Mouse (Mus musculus) adrenal gland, postnatal 0 days (tissue): ENCODE results near the gene Rad51. TPM values are rescaled to one million over a fixed set of nuclear protein-coding genes. Genes with fewer than 3 reads are reported as not detected.

Experiments
- polyA plus RNA-seq: library from polyadenylated mRNA; unstranded; fragments of >200 nt; fragmentation: Nextera tagmentation; extraction: Ambion mirVana; gene quantifications from 2 replicates; pipeline ENCODE4 v1.2.1, GENCODE M21; 2015

The Rad51 gene
- 8.4 and 12.4 TPM in 2 replicates for polyA plus RNA-seq

DNA sequence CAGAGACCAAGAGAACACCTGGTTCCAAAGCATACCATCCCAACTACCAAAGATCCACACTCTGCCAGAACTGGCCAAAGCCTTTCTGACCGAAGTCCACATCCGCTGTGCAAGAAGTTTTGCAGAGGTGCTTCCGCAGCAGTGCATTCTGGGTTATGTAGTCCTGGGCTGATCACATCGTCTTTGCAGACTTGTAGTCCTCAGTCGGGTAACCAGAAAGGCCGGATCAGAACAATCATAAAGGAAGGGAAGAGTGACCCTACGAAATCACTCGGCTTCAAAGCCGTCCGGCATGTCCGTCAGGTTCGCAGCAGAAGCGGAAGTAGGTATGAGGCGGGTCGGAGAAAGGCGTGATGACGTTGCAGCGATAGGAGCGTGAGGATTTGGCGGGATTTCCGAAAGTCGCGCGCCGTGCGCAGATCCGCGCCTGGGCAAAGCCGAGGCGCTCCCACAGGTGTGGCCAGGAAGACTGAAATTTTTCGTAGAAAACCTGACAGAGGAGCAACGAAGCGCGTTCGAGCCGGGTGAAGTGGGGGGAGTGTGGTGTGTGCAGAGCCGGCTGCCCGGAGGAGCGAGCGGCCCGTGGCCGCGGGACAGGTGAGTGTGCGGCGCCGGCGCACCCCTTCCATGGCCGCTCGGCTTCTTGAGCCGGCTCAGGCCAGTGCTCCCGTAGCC lies at the start of gene Rad51:
Gene Rad51 (plus strand): TSS at position 356 of the 675 bp plus-strand sequence.

DNA sequence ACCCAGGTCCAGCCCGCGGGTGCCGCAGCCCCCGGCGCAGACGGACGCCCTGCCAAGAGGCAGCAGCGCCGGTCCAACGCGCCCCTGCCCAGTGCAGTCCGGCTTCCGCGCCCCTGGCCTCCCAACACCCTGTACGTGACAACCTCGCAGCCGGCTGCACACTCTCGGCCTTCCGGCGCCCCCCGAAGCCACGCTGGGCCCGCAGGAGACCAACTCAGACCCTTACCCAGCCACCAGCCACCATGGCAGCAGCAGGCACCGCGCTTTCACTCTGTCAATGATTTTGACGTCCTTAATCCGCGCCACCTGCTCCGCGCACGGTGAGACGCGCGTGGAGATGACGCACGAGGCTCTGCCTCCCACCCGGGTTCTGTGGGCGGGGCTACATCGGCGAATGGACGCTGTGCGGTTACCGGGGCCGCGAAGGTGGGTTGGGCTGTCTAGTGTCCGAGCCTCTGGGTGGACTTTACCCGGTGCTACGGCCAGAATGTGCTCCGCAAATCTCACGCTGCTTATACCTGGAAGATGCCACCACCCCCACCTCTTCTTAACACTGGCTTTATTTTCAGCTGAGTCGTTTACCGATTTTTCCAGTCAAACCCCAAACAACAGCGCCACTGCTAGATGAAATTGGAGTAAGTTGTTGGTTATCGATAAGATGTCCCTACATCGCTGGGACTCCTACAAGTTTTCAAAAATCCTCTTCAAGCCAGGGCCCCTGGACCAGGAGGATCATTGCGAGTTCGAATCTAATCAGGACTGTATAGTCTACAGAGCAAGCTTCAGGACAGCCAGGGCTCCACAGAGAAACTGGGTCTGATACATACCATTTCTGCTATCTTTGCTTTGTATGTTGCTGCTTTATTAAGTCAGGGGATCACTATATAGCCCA lies 44.3 kb downstream of the Rad51 start, which contains the start of gene Rmdn3:
Gene Rmdn3 (minus strand): TSS at position 354 of the 892 bp plus-strand sequence.

DNA sequence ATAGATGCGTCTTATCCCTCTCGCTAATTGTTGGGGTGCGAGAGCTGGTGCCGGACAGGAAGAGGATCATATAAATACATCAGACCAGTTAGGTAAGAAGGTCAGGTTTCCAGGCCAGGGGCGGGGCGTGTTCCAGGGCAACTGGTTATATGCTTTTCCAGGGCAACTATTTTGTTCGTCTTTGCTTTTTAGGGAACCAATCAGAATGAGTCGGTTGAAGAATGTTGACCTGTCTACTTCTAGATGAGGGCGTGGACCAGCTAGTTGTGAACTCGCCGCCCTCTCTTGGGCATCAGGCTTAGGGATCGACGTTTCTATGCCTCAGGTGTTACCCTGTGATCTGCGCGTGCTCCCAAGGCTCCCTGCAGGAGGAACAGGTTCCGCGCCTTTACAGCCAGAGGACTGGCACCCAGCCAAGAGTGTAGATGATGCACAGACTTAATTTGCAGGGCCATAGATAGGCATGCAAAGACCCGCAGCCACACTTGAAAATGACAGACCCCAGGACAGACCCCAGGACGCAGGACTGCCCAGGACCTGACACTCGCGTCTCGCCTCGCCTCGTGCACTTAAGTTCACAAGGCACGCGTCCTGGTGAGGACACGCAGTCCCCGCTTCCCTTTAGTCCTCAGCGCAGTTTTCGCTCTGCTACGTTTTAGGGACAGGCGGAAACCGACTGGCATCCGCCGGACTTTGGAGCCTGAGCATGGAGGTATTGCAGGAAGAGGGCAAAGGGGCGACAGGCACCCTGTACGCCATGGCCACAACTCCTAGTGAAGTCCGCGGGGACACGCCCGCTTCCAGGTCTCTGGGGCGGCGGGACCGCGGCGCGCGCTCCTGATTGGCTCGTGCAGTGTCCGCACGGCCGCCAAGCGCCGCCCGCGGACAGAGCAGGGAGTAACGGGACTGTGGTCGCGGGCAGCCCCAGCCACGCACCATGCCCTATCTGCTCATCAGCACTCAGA lies 54.6 kb downstream of the Rad51 start, which contains the start of gene Gchfr:
Gene Gchfr (plus strand): TSS at position 873 of the 965 bp plus-strand sequence.

DNA sequence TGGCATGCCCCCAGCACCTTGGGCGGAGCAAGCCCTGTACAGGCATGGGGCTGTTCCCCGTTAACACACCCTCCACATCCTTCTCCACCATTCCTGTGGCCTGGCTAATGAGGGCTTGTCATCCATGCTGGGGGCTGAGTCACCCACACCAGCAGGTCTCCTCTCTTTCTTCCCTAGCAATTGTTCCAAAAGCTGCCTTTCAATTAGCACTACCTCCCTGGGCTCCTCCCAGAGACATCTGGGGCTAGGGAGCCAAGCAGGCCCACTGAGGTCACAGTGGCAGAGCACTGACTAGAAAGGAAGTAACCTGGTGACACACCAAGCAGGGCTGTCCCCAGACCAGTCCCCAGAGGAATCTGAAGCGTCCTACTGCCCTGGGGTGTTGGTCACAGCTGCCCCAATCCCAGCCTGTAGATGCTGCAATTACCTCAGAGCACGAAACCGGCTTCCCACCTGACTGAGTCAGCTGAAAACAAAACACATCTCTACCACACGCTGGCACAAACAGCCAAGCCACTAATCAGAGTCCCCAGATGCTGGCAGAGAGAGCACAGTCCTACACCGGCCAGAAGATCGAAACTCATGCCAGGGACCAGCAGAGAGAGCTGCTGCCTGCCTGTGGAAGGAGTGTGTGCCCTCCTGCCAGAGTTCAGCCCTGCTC lies 61.5 kb downstream of the Rad51 start, which contains the start of gene Gm14137:
Gene Gm14137 (plus strand): TSS at position 519 of the 661 bp plus-strand sequence.

Other genes starting within 250 kb of the Rad51 start
- gene Bahd1, start 212.4 kb upstream of the Rad51 start, polyA plus RNA-seq, result 6.2 and 16.8 TPM in 2 replicates
- 18.6 and 23.9 TPM in 2 replicates for gene Chst14, start 186.3 kb upstream of the Rad51 start, polyA plus RNA-seq
- 34.6 and 36.4 TPM in 2 replicates for gene Ccdc32, start 83.4 kb upstream of the Rad51 start, polyA plus RNA-seq
- gene Rpusd2, start 78.0 kb upstream of the Rad51 start, polyA plus RNA-seq, result 1.7 and 1.9 TPM in 2 replicates
- 13.0 and 16.9 TPM in 2 replicates for gene Knl1, start 65.7 kb upstream of the Rad51 start, polyA plus RNA-seq
- 20.4 and 34.4 TPM in 2 replicates for gene Rmdn3, start 44.2 kb downstream of the Rad51 start, polyA plus RNA-seq
- 10.2 and 27.5 TPM in 2 replicates for gene Gchfr, start 55.0 kb downstream of the Rad51 start, polyA plus RNA-seq
- gene Gm14137, start 61.7 kb downstream of the Rad51 start, polyA plus RNA-seq, result 0.08 and 0.13 TPM in 2 replicates
- gene Zfyve19, start 95.8 kb downstream of the Rad51 start, polyA plus RNA-seq, result 36.7 and 40.2 TPM in 2 replicates
- 14.5 and 16.4 TPM in 2 replicates for gene Dnajc17, start 96.0 kb downstream of the Rad51 start, polyA plus RNA-seq
- 0.16 TPM in 1 of 2 replicates, not detected in the other for gene Ppp1r14d, start 117.1 kb downstream of the Rad51 start, polyA plus RNA-seq
- gene Spint1, start 124.6 kb downstream of the Rad51 start, polyA plus RNA-seq, result 2.1 and 4.0 TPM in 2 replicates
- 1.6 and 2.7 TPM in 2 replicates for gene Rhov, start 158.5 kb downstream of the Rad51 start, polyA plus RNA-seq
- gene Vps18, start 175.9 kb downstream of the Rad51 start, polyA plus RNA-seq, result 10.4 and 14.2 TPM in 2 replicates
- 2.7 and 4.3 TPM in 2 replicates for gene Dll4, start 213.0 kb downstream of the Rad51 start, polyA plus RNA-seq
- gene Chac1, start 238.4 kb downstream of the Rad51 start, polyA plus RNA-seq, result 1.6 and 1.9 TPM in 2 replicates